Mouse (Mus musculus) leukemia stem cell, adult 10-12 weeks (primary cell): ENCODE results near the gene Ttf2. TPM values are rescaled to one million over a fixed set of nuclear protein-coding genes. Genes with fewer than 3 reads are reported as not detected.

Experiments
- polyA plus RNA-seq: library from polyadenylated mRNA; stranded (reverse); fragments of >175 nt; gene quantifications from 2 replicates; pipeline ENCODE4 v1.2.3, GENCODE M21; 2012; ENCODE audit warnings: low replicate concordance

The Ttf2 gene
- polyA plus RNA-seq = 5.7 and 5.9 TPM in 2 replicates

GRCm38 (mm10) chr3:100969176-100969917 is at the start of gene Ttf2:
Ttf2 (minus strand) TSS chr3:100969663.

GRCm38 (mm10) chr3:100921825-100922505 is 47.5 kb downstream of the Ttf2 start, which contains the start of gene Trim45:
Trim45 (plus strand) TSS chr3:100922202.

Other genes with a start within 250 kb of the Ttf2 start
- not detected in 2 replicates for gene Vtcn1, start 144.2 kb downstream of the Ttf2 start, polyA plus RNA-seq
- 0.27 and 0.30 TPM in 2 replicates for gene Trim45, start 47.5 kb downstream of the Ttf2 start, polyA plus RNA-seq
- 0.54 and 0.63 TPM in 2 replicates for gene Cd101, start 59.9 kb upstream of the Ttf2 start, polyA plus RNA-seq
- 0.43 and 1.0 TPM in 2 replicates for gene Ptgfrn, start 140.6 kb upstream of the Ttf2 start, polyA plus RNA-seq